ENCODE assay signal across 23 mouse cellular contexts in the genomic region with DNA sequence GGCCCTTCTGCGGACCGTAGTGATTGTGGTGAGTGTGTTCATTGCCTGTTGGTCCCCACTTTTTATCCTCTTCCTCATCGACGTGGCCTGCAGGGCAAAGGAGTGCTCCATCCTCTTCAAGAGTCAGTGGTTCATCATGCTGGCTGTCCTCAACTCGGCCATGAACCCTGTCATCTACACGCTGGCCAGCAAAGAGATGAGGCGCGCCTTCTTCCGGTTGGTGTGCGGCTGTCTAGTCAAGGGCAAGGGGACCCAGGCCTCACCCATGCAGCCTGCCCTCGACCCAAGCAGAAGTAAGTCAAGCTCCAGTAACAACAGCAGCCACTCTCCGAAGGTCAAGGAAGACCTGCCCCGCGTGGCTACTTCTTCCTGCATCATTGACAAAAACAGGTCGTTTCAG. TPM values are rescaled to one million over a fixed set of nuclear protein-coding genes. Genes with fewer than 3 reads are reported as not detected.
"Had no signal": no experiment of that assay in that cellular context is flagged by ENCODE, and none has a peak within 500 bp of the region (broad histone marks: within the 10 kb centered on the region; RNA-seq: fewer than 3 reads in every experiment).

No protein-coding gene starts in this region.

- ATAC-seq: liver, embryonic 12.5 days had no signal

- H3K4me3 ChIP-seq: kidney, embryonic 15.5 days; limb, embryonic 10.5 days; limb, embryonic 13.5 days; liver, embryonic 12.5 days; liver, embryonic 15.5 days; lung, embryonic 15.5 days; midbrain, embryonic 13.5 days; myocyte had no signal

- H3K9me3 ChIP-seq: kidney, embryonic 15.5 days; liver, embryonic 15.5 days; lung, embryonic 15.5 days; midbrain, embryonic 13.5 days had no signal

- H3K27me3 ChIP-seq: kidney, embryonic 15.5 days; limb, embryonic 13.5 days; liver, embryonic 12.5 days; liver, embryonic 15.5 days; lung, embryonic 15.5 days; midbrain, embryonic 13.5 days; neural tube, embryonic 13.5 days had no signal

- H3K4me1 ChIP-seq: liver, embryonic 15.5 days had no signal

- DNase-seq: kidney, adult 11 months; kidney, adult 8-10 months; kidney, postnatal 10 days; layer of hippocampus, adult 9-11 months; liver; lung, adult 18-20 months; lung, postnatal 10 days; lung, postnatal 4 days; right cerebral cortex, adult 18-20 months; right cerebral cortex, postnatal 14 days; thymus, adult 2 months; thymus, postnatal 14 days; thymus, postnatal 4 days had no signal

- H3K36me3 ChIP-seq: liver, embryonic 15.5 days; neural tube, embryonic 13.5 days had no signal

RNA-seq across cellular contexts. Expression of a gene that starts 11.1 kb away (rescaled TPM):
- total RNA-seq: monocyte, adult 5-6 weeks had no signal
